Mouse (Mus musculus): ENCODE measurements around the gene Megf6.

Gene Megf6

GRCm38 (mm10) chr4:154267511-154267910, 97.0 kb downstream of the Megf6 start:
- DNase-seq: no peak

DNA sequence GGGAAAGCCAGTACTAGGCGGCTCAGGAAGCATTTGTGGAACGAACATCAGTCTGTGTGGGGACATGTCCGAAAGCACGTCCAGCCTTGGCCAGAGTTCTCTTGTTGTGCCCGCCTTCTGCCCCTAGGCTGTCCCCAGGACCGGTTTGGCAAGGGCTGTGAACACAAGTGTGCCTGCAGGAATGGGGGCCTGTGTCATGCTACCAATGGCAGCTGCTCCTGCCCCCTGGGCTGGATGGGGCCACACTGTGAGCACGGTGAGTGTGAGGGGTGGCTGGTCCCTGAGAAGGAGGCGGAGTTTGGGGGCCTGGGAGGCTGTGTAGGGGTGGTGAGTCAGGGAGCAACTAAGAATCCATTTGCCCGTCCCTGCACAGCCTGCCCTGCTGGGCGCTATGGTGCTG, 99.0 kb downstream of the Megf6 start:
- peak; percentile 33 to 63 for DNase-seq

- DNase-seq: peak in 1 of 2 experiments; percentile 59
Measured at GRCm38 (mm10) chr4:154273000-154273399, 102.5 kb downstream of the Megf6 start.

GRCm38 (mm10) chr4:154279481-154279880, 109.0 kb downstream of the Megf6 start:
- no peak for DNase-seq

DNA sequence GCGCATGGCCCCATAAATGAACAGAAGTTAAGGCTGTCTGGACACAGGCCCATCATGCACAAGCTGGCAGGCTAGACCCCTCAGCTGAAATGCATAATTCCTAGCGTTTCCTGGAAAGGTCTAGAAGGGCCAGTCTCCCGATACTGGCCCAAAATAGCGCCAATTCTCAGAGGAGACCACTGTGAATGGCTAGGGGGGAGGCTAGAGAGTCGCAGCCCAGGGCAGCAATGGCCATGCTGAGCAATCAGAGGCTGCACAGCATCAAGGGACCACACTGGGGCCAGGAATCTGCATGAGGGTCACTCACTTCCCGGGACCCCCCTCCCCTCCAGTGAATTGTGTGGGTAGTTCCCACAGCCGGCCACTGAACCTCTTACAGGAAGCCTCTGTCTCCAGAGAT, 113.1 kb downstream of the Megf6 start:
- DNase-seq: no peak

GRCm38 (mm10) chr4:154293735-154294201, 123.2 kb downstream of the Megf6 start:
- DNase-seq: no peak

GRCm38 (mm10) chr4:154294262-154294731, 123.8 kb downstream of the Megf6 start:
- DNase-seq: peak in 1 of 2 experiments; percentile 40

DNA sequence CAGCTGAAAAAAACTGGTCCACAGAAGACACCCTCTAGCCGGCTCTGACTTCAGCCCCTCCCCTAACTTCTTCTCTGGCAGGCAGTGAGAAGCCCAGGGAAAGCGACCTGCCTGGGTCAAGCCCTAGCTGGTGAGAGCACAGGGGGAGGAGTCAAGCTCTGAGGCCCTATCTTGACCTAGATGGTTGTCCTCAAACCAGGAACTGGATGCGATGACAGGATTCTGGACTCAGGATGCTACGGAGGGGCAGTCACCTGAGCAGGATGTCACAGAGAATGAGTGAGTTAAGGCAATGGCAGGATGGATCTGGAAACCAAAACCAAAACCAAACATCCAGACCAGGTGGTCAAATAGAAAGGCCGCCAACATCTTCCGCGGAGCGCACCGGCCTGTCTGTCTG, 127.2 kb downstream of the Megf6 start:
- peak; percentile 49 to 75 for DNase-seq

GRCm38 (mm10) chr4:154299541-154300271, 129.2 kb downstream of the Megf6 start:
- peak; percentile 85 to 89 for DNase-seq

DNA sequence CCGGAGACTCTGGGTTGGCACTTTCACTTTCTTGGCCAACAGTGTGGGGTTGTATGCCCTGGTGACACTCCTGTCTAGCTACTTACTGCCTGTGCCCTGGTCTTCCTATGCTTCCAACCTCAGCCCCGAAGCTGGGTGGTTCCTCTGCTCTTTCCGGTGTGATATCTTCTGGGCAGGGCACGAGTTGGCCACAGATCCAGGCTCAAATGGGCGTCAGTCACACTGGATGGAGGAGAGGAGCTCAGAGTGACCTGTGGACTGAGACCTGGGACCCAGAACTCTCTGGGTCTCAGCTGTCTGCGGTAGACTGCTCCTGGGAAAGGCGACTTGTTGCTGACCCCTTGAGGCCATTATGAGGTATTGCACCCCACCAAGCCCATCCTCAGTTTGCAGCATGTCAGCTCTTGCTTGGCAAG, 130.9 kb downstream of the Megf6 start, which contains the start of gene Arhgef16:
TSS of gene Arhgef16 (minus strand) at position 211 of the 416 bp plus-strand sequence.
- DNase-seq: peak; percentile 35 to 46

DNA sequence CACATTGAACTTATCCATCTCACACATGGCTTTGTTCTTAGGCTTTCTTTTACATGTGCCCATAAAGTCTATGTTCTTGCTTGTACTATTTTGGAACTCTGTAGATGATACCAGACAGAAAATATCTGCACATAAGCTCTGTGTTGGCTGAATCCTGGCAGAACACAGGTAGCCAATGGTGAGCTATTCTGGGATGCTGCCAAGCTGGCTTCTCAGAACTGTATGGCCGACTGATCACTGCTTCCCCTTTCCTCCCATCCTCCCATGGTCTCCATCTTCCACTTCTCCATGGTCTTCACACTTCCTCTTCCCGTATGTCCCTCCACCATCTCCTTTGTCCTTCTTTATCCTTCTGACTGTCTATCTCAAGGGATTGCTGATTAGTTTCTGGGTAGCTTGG, 138.6 kb downstream of the Megf6 start:
- DNase-seq: no peak

- no peak for DNase-seq
Measured at GRCm38 (mm10) chr4:154310576-154311262, 140.2 kb downstream of the Megf6 start.

DNA sequence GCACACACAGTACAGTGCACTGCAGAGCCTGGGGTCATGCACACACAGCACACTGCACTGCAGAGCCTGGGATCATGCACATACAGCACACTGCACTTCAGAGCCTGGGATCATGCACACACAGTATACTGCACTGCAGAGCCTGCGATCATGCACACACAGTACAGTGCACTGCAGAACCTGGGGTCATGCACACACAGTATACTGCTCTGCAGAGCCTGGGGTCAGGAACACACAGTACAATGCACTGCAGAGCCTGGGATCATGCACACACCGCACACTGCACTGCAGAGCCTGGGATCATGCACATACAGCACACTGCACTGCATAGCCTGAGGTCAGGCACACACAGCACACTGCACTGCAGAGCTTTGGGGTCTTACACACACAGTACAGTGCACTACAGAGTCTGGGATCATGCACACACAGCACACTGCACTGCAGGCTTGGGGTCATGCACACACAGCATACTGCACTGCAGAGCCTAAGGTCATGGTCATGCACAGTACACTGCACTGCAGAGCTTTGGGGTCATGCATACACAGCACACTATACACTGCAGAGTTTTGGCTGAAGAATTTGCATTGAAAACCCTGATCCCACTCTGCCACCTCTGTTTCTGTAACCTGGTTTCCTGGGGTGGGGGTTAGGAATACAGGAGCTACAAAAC, 141.7 kb downstream of the Megf6 start:
- no peak for DNase-seq

GRCm38 (mm10) chr4:154312935-154313621, 142.5 kb downstream of the Megf6 start:
- no peak for DNase-seq

DNA sequence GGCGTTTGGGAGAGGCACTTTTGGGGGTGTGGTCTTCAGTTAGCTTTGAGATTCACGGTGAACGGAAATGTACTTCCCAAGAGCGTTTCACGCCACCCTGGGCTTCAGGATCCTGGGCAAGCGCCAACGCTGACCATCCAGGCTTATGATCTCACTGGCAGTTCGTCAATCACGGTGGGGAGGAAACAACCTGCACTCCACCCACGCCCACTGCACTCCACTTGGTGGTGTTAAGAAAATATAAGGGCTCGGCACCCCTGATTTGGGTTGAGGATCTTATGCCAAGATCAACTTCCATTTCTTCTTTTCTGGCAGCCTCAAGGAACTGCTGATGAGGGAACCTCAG, 143.1 kb downstream of the Megf6 start:
- DNase-seq: no peak

Data from lung, adult 18-20 months (tissue).